Mouse (Mus musculus) liver (tissue): Measurements from ENCODE around the gene Gramd1c.

Source experiments
- DNase-seq: peaks from one replicate; pipeline ENCODE4 v3.0.0-alpha.2; 2020; ENCODE audit warnings: mixed read lengths

Gene Gramd1c

GRCm38 (mm10) chr16:44063025-44063894 lies at the start of gene Gramd1c:
Gene Gramd1c, minus strand, starts transcription at chr16:44063345.
- DNase-seq, result peak; percentile 74

DNA sequence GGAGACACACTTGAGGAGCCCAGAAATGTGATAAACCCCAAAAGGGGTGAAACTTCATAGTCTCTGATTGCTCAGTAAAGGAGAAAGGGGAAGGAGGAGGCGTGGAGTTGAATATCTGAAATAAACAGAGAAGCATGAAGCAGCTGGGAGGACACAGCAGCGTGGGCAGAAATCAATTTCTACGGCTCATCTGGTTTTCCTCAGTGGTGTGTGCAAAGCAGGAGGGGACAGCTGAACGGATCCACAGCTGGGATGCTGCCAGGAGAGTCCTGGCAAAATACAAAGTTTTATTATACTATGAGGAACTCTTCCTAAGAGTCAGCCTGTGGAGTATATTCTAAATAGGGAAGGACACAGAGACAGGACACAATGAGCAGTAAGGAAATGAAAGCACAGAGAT lies 45.9 kb upstream of the Gramd1c start:
- no peak for DNase-seq

- DNase-seq, result no peak
Observed at GRCm38 (mm10) chr16:44105211-44105610, 42.1 kb upstream of the Gramd1c start.

DNA sequence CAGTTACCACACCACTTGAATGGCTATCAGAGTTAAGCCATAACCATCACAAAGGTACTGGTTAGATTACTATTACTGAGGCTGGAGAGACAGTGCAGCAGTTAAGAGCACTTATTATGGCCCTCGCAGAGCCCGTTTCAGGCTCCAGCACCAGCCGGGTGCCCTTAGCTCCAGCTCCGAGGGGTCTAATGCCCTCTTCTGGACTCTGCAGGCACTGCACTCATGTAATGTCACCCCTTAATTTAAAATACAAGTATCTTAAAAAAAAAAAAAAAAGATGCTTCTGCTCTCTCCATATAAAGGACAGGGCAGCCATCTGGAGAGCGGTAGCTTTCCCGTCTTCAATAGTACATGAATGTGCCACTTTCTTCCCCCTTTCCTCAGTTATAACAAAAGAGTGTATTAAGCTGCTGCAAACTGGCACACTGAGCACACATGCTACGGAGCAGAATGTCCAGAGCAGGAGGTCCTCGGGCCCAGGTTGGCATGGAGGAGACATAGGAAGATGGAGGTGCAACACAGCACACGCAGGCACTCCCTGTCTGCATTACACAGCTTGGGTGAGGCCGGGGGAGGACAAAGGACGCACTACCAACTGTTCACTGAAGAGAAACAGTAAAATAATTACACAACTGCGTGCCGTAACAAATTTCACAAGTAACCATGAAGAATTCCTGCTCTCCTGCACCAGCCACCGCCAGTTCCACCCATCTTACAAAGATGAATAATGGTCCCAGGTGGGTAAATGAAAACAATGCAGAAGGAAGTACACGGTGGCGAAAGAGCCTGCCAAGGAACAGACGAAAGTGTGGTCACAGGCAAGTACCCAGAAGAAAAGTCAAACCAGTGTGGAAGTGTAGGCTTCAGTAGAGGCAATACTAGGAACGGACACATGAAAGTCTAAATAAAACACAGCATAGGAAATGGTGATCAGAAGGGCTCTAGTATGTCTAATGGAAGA lies 40.9 kb upstream of the Gramd1c start:
- DNase-seq, result no peak

DNA sequence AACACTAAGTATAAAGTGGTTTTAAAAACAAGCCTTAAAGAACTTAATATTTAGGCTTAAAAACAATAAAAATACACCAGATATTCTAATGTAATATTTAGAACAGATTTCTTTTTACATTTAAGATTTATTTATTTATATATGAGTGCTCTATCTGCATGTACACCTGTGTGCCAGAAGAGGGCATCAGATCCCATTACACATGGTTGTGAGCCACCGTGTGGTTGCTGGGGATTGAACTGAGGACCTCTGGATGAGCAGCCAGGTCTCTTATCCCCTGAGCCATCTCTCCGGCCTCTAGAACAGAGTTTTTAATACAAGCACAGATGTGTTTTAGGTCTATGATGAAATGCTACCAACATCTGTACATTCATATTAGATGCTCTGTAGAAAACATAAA lies 39.8 kb upstream of the Gramd1c start:
- no peak for DNase-seq

DNA sequence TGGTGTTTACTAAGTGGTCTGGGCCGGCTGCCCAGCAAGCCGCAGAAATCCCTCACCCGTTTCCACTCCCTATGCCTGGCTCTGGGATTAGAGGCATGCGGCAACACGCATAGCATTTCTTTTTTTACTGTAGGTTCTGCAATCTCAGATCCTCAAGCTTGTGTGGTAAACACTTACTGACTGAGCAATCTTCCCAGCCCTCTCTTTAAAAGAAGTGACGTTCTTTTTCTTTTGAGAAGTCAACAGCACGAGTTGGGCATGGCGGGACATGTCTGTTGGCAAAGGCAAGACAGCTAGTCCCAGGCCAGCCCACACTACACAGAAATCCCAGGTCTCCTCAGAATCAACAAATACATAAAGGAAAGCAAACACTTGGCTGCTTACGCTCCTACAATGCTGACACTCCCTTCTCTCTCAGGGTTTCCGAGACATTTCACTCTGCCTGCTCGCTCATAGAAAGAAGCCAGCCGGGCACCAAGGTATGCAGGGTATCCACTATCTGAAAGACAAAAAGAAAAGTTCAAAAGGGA lies 38.1 kb upstream of the Gramd1c start:
- no peak for DNase-seq

DNA sequence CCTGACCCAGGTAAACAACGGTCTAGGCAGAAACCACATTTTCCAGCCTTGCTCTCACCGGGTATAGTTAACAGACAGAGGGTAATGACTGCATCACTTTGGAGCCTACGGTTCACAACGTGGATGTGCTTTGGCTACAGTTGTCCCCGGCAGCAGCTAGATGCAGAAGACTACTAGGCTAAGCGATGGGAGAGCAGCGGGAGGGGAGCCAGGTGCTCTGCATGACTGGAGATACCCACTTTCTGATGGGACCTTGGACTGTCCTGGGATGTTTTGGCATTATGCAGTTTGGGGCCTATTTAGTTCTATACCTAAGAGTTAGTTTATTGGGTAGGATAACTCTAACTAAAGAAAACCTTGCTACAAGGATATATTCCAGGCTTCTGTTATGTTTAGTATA lies 36.2 kb upstream of the Gramd1c start:
- no peak for DNase-seq

GRCm38 (mm10) chr16:44087650-44088049 lies 24.5 kb upstream of the Gramd1c start:
- DNase-seq, result no peak

DNA sequence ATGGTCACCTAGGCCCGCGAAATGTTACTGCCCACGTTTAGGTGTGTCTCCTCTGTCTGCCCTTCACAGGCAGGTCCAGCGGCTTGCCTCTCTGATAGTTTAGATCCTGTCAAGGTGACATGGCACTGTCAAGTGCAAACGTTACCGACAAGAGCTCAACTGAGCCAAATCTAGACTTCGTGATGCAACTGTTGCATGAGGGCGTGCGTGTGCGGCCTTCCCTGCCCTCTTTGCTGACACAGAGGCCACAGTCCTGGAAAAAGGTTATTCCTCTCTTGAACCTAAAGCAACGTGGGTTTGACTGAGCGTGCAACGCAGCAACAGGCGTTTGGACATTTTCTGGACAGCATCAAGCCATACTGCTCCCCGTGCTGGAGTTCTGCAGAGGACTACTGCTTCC lies 1.8 kb downstream of the Gramd1c start:
- no peak for DNase-seq

- peak; percentile 21 for DNase-seq
Observed at GRCm38 (mm10) chr16:44060604-44061286, 2.4 kb downstream of the Gramd1c start.

- DNase-seq, result peak; percentile 61
Observed at GRCm38 (mm10) chr16:44058745-44059144, 4.4 kb downstream of the Gramd1c start.

DNA sequence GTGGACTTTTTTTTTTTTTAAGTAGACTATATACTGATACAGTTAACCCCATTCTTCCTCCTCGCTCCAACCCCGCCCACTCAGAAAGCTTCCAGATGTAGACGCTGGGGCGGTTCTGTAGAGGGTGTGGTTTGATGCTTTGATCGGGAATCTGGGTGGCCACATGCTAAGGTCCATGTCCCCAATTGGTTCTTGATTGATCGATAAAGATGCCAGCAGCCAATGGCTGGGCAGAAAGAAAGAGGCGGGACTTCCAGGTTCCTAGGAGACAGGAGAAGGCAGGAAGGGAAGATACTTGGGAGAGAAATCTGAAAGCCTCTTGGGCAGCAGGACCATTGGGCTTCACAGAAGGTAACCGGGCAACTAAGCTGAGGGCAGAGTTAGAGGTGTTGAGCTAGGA lies 7.4 kb downstream of the Gramd1c start:
- no peak for DNase-seq

DNA sequence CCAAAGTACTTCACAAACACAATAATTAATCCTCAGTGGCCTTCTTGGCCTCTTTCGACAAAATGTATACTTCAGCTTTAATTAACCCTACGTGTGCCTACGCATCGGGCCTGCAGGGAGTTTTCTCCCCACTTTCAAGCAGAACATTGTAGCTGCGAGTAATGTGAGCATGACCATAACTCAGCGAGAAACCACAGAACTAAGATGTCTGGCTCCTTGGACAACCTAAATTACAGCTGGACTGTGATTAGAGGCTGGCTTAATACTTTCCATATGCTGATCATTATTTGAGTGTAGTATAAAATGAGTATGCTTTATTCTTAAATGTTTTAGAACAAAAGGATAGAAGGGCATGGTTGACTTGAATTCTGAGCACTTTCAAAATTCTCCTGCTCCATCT lies 9.9 kb downstream of the Gramd1c start:
- no peak for DNase-seq

DNA sequence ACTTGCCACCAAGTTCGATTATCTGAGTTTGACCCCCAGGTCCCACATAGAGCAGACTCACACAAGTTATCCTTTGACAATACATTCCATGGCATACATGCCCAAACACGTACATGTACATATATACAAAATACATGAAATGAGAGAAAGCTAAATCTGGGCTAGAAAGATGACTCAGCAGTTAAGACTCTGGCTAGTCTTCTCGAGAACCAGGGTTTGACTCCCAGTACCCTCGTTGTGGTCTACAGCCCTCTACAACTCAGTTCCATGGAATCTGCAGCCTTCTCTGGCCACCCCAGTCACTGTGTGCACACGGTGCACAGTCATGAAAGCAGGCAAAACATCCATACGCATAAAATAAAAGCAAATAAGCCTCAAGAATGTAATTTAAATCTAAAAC lies 10.8 kb downstream of the Gramd1c start:
- no peak for DNase-seq

GRCm38 (mm10) chr16:44050139-44050538 lies 13.0 kb downstream of the Gramd1c start:
- no peak for DNase-seq

GRCm38 (mm10) chr16:44039112-44039511 lies 24.0 kb downstream of the Gramd1c start:
- DNase-seq, result no peak

- DNase-seq, result no peak
Observed at GRCm38 (mm10) chr16:44035221-44035620, 27.9 kb downstream of the Gramd1c start.

DNA sequence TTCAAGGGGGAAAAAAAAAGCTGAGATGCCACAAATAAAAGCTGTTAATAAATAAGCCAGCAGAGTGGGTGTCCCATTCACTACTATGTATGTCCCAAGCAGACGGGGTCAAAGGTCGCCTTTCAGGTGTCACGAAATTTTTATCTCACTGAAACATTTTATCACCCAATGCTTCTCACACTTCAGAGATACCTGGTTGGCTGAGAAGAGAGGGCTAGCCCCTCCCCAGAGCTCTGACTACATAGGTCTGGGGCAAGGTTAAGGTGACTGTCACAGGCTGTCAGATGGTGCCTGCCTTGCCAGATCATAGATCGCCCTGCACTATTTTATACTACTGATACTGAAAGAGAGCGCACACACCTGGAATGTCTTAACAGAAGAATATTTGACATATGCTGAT lies 29.8 kb downstream of the Gramd1c start:
- no peak for DNase-seq

GRCm38 (mm10) chr16:44029273-44029672 lies 33.9 kb downstream of the Gramd1c start:
- no peak for DNase-seq

DNA sequence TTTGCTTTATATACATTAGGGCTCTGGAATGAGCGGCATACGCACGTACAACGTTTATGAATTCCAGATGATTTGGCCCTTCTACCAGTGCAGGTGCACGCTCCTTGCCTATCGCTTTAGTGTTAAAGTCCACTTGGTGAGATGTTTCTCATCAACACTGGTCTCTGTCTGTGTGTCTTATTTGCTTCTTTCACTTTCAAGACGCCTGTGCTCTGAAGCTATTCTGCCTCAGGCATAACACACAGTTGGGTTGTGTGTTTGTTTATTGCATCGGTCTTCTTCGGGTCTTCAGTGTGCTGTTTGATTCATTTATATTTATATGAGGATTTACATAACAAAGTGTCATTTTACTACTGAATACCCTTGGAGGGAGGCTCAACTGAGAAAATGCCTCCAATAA lies 36.3 kb downstream of the Gramd1c start:
- DNase-seq, result no peak

- DNase-seq, result no peak
Observed at GRCm38 (mm10) chr16:44026210-44026609, 36.9 kb downstream of the Gramd1c start.

- no peak for DNase-seq
Observed at GRCm38 (mm10) chr16:44018986-44019548, 44.1 kb downstream of the Gramd1c start.
